Mouse (Mus musculus) heart, postnatal 0 days (tissue): ENCODE data around the gene Rnf34.

Experiments
- CTCF ChIP-seq: IDR thresholded peaks from 2 replicates; pipeline ENCODE4 v1.5.1; 2016; ENCODE audit warnings: antibody characterized with exemption, control low read depth, low read depth
- EP300 ChIP-seq: IDR thresholded peaks from 2 replicates; pipeline ENCODE4 v1.6.1; 2016; ENCODE audit warnings: antibody characterized with exemption, low read depth

GRCm38 (mm10) chr5:122825099-122825498 is 24.7 kb upstream of the Rnf34 start:
- TF ChIP-seq CTCF (no peak), EP300 (no peak)
